Mouse (Mus musculus) MEL (cell line): ENCODE measurements around the gene Sox6. TPM values are rescaled to one million over a fixed set of nuclear protein-coding genes. Genes with fewer than 3 reads are reported as not detected.

Experiments
- DNase-seq: peaks from one replicate; pipeline ENCODE4 v3.0.0; 2011; ENCODE audit warnings: low read depth, low spot score
- H3K27ac ChIP-seq: 2 replicates; pipeline ENCODE4 v1.5.1; 2012; ENCODE audit warnings: low read depth, mild to moderate bottlenecking, control low read depth, low read length, moderate library complexity; ENCODE audit not compliant: control insufficient read depth
- H3K27me3 ChIP-seq, 2 experiments: fragments of 150-350 bp in 1 of 2; sonication (generic) in 1 of 2; 2 replicates each; pipeline ENCODE4 v1.6.1; 2012; ENCODE audit warnings: low read length in 2 of 2, mild to moderate bottlenecking in 2 of 2, improper control_type of control experiment in 1 of 2, moderate library complexity in 1 of 2; ENCODE audit not compliant: insufficient read depth in 2 of 2, control insufficient read depth in 1 of 2
- H3K36me3 ChIP-seq, 2 experiments: 2 replicates each; pipeline ENCODE4 v1.6.1; 2012 to 2014; ENCODE audit warnings: low read length in 2 of 2, improper control_type of control experiment in 1 of 2, inconsistent platforms in 1 of 2, mild to moderate bottlenecking in 1 of 2; ENCODE audit not compliant: insufficient read depth in 2 of 2, control insufficient read depth in 1 of 2
- H3K4me1 ChIP-seq, 2 experiments: fragments of 150-350 bp in 1 of 2; sonication (generic) in 1 of 2; 2 replicates each; pipeline ENCODE4 v1.6.1; 2012; ENCODE audit warnings: low read length in 2 of 2, improper control_type of control experiment in 1 of 2, mild to moderate bottlenecking in 1 of 2; ENCODE audit not compliant: insufficient read depth in 2 of 2, control insufficient read depth in 1 of 2
- H3K4me3 ChIP-seq, 2 experiments: fragments of 150-350 bp in 1 of 2; sonication (generic) in 1 of 2; 2 replicates each; pipeline ENCODE4 v1.5.1; 2012; ENCODE audit warnings: low read depth in 2 of 2, low read length in 2 of 2, mild to moderate bottlenecking in 2 of 2, moderate library complexity in 2 of 2, control low read depth in 1 of 2, improper control_type of control experiment in 1 of 2; ENCODE audit not compliant: control insufficient read depth in 1 of 2, insufficient read depth in 1 of 2
- H3K79me2 ChIP-seq: 2 replicates; pipeline ENCODE4 v1.6.1; 2012; ENCODE audit warnings: mild to moderate bottlenecking, low read length, moderate library complexity; ENCODE audit not compliant: control insufficient read depth, poor library complexity, insufficient read depth
- H3K9ac ChIP-seq: 2 replicates; pipeline ENCODE4 v1.6.1; 2012; ENCODE audit warnings: low read depth, mild to moderate bottlenecking, control low read depth, low read length, moderate library complexity; ENCODE audit not compliant: control insufficient read depth, poor library complexity, severe bottlenecking
- H3K9me3 ChIP-seq: fragments of 150-350 bp; sonication (generic); replicated peaks from 2 replicates; pipeline ENCODE4 v1.6.1; 2012; ENCODE audit warnings: mild to moderate bottlenecking, low read length, improper control_type of control experiment, moderate library complexity; ENCODE audit not compliant: insufficient read depth
- CHD1 ChIP-seq: IDR thresholded peaks from 2 replicates; pipeline ENCODE4 v1.6.1; 2012; ENCODE audit warnings: low read depth, mild to moderate bottlenecking, inconsistent platforms, low read length, improper control_type of control experiment
- CTCF ChIP-seq, 3 experiments: IDR thresholded peaks in 2 of 3; conservative IDR thresholded peaks in 1 of 3; 2 replicates each; pipeline ENCODE4 v1.5.1; 2011 to 2012; ENCODE audit warnings: low read length in 3 of 3, low read depth in 2 of 3, mild to moderate bottlenecking in 2 of 3, improper control_type of control experiment in 1 of 3, inconsistent platforms in 1 of 3, mixed read lengths in 1 of 3, moderate library complexity in 1 of 3; ENCODE audit not compliant: control insufficient read depth in 1 of 3, insufficient read depth in 1 of 3, poor library complexity in 1 of 3, severe bottlenecking in 1 of 3
- E2F4 ChIP-seq: IDR thresholded peaks from 2 replicates; pipeline ENCODE4 v1.6.1; 2011; ENCODE audit warnings: low read depth, low read length, improper control_type of control experiment, borderline replicate concordance
- ETS1 ChIP-seq: IDR thresholded peaks from 2 replicates; pipeline ENCODE4 v1.6.1; 2012; ENCODE audit warnings: low read depth, mild to moderate bottlenecking, inconsistent platforms, low read length, improper control_type of control experiment, moderate library complexity
- GABPA ChIP-seq: IDR thresholded peaks from 2 replicates; pipeline ENCODE4 v1.6.1; 2012; ENCODE audit warnings: low read depth, mild to moderate bottlenecking, inconsistent platforms, low read length, improper control_type of control experiment, moderate library complexity
- GATA1 ChIP-seq: IDR thresholded peaks from 2 replicates; pipeline ENCODE4 v1.6.1; 2011; ENCODE audit warnings: low read depth, low read length, improper control_type of control experiment
- MAX ChIP-seq: IDR thresholded peaks from 2 replicates; pipeline ENCODE4 v1.6.1; 2011; ENCODE audit warnings: low read length, improper control_type of control experiment
- MAZ ChIP-seq: IDR thresholded peaks from 2 replicates; pipeline ENCODE4 v1.6.1; 2012; ENCODE audit warnings: low read depth, mild to moderate bottlenecking, inconsistent platforms, low read length, improper control_type of control experiment
- MXI1 ChIP-seq: IDR thresholded peaks from 2 replicates; pipeline ENCODE4 v1.6.1; 2011; ENCODE audit warnings: mild to moderate bottlenecking, low read depth, low read length, improper control_type of control experiment
- MYC ChIP-seq: IDR thresholded peaks from 2 replicates; pipeline ENCODE4 v1.6.1; 2011; ENCODE audit warnings: low read depth, mild to moderate bottlenecking, low read length, improper control_type of control experiment, moderate library complexity
- NELFE ChIP-seq: IDR thresholded peaks from 2 replicates; pipeline ENCODE4 v1.6.1; 2011; ENCODE audit warnings: low read depth, low read length, improper control_type of control experiment
- RAD21 ChIP-seq: IDR thresholded peaks from 2 replicates; pipeline ENCODE4 v1.6.1; 2011; ENCODE audit warnings: mild to moderate bottlenecking, low read depth, low read length, improper control_type of control experiment
- SMC3 ChIP-seq: IDR thresholded peaks from 2 replicates; pipeline ENCODE4 v1.6.1; 2011; ENCODE audit warnings: low read depth, low read length, improper control_type of control experiment
- TBP ChIP-seq: IDR thresholded peaks from 2 replicates; pipeline ENCODE4 v1.8.0; 2011; ENCODE audit warnings: low read depth, low read length, improper control_type of control experiment
- TCF12 ChIP-seq: IDR thresholded peaks from 2 replicates; pipeline ENCODE4 v1.6.1; 2014; ENCODE audit warnings: low read depth, mild to moderate bottlenecking, inconsistent platforms, low read length, improper control_type of control experiment, moderate library complexity
- UBTF ChIP-seq: IDR thresholded peaks from 2 replicates; pipeline ENCODE4 v1.6.1; 2012; ENCODE audit warnings: low read depth, mild to moderate bottlenecking, inconsistent platforms, low read length, improper control_type of control experiment, moderate library complexity, borderline replicate concordance; ENCODE audit not compliant: insufficient read depth
- USF2 ChIP-seq, 2 experiments: IDR thresholded peaks; 2 replicates each; pipeline ENCODE4 v1.6.1; 2011 to 2012; ENCODE audit warnings: improper control_type of control experiment in 2 of 2, low read length in 2 of 2, borderline replicate concordance in 1 of 2, inconsistent platforms in 1 of 2, low read depth in 1 of 2, mild to moderate bottlenecking in 1 of 2; ENCODE audit not compliant: insufficient read depth in 1 of 2
- ZC3H11A ChIP-seq: IDR thresholded peaks from 2 replicates; pipeline ENCODE4 v1.6.1; 2012; ENCODE audit warnings: low read depth, mild to moderate bottlenecking, inconsistent platforms, low read length, improper control_type of control experiment
- ZKSCAN1 ChIP-seq: IDR thresholded peaks from 2 replicates; pipeline ENCODE4 v1.6.1; 2012; ENCODE audit warnings: low read depth, mild to moderate bottlenecking, inconsistent platforms, low read length, improper control_type of control experiment, moderate library complexity
- polyA plus RNA-seq, 2 experiments: library from polyadenylated mRNA; stranded (reverse) in 1 of 2; unstranded in 1 of 2; fragments of >175 nt in 1 of 2; fragments of >200 nt in 1 of 2; gene quantifications; 2 replicates each; pipeline versions ENCODE4 v1.2.1 to v1.2.4; 2012; ENCODE audit warnings: low replicate concordance in 2 of 2, low read depth in 1 of 2; ENCODE audit not compliant: insufficient read length in 2 of 2, insufficient read depth in 1 of 2, missing spikeins in 1 of 2
- total RNA-seq: library from RNA; depleted of rRNA; stranded (reverse); fragments of 300-350 nt; gene quantifications from 2 replicates; pipeline ENCODE4 v1.2.3, GENCODE M21; 2012

Sox6 gene
- total and polyA plus RNA-seq, 3 experiments, result 2.6 to 4.6 TPM; not detected in 1

DNA sequence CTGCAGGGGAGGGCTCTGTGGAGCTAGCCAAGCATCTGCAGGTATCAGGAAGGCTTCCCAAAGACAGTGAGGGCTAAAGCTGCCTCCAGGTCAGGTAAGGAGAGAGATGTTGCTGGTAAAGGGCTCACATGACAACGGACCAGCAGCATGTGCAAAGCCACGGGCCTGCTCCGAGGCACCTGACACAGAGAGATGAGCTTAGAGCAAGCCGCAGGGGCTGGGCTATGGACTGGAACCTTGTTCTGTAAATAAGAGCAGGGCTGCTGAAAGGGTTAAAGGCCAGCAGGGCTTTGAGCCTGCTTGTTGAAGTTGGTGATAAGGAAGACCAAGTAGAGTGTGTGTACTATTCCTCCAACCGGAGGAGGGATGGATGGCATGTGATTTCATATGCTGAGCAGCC, 583.6 kb downstream of the Sox6 start:
- H3K4me3 ChIP-seq, result no peak overlapping the region
- H3K27me3 ChIP-seq, result no peaks in the 10 kb centered on the region
- no peak overlapping the region for H3K27ac ChIP-seq
- H3K36me3 ChIP-seq, result no peaks in the 10 kb centered on the region
- H3K4me1 ChIP-seq, result no peaks in the 10 kb centered on the region
- H3K9me3 ChIP-seq, result no peaks in the 10 kb centered on the region
- DNase-seq, result no peak
- H3K9ac ChIP-seq, result no peak overlapping the region
- no peaks in the 10 kb centered on the region for H3K79me2 ChIP-seq
- TF ChIP-seq GATA1, result no peak
- no peak for TF ChIP-seq SMC3

DNA sequence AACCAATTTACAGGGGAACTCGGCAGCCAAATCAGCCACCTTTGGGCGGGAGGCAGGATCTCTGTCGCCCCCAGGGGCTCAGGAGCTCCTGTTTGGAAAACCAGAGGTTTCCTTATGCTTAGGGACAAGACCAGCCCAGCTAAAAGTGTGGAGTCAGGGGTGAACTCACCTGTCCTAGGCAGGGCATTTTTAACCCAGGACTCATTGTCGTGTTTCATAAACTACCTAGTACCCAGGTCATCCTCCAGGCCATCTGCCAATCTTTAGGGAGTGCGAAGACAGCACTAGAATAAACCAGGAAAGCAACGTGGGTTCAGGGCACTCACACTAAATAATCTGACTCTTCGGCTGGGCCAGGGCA, 584.9 kb downstream of the Sox6 start:
- no peaks in the 10 kb centered on the region for H3K4me1 ChIP-seq
- no peak overlapping the region for H3K4me3 ChIP-seq
- peak; percentile 3 for DNase-seq
- H3K79me2 ChIP-seq, result no peaks in the 10 kb centered on the region
- H3K9ac ChIP-seq, result no peak overlapping the region
- no peaks in the 10 kb centered on the region for H3K9me3 ChIP-seq
- H3K27me3 ChIP-seq, result no peaks in the 10 kb centered on the region
- H3K36me3 ChIP-seq, result no peaks in the 10 kb centered on the region
- TF ChIP-seq MAX (no peak), TBP (no peak), NELFE (no peak), TCF12 (no peak), MAZ (no peak), E2F4 (no peak), UBTF (no peak), CHD1 (no peak), ETS1 (no peak), ZC3H11A (no peak)
- no peak overlapping the region for H3K27ac ChIP-seq

DNA sequence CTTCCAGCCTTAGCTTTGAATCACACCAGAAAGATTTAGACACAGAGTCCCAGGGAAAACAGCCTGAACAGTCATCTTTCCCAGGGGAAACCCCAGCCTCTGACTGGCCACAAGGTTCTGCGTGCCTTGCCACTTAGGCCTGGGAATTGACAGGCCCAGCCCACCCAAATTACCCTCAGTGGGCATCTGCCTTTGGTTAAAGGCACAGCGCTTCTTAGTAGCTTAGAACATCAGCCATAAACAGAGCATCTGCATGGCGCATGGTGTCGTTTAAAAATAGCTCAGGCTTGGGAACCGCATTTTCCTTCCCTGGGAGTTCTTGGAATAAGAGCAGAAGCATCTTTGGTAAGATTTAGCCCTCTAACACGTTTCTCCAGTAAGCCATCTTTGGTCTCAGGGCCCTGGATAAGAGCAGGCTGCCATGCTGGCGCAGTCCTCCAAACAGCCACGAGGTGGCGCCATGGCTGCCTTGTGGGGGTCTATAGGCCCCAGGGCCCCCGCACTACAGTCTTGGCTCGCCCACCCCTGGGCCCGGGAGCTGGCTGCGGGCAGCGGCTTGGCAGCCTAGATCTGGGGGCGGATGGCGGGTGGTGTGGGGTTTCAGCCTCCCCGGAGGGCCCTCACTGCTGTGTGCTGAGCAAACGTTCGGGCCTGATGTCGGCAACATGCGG, 585.4 kb downstream of the Sox6 start:
- TF ChIP-seq CTCF (IDR thresholded peaks at IDR 0.05 in 2 of 3, conservative IDR thresholded peaks at IDR 0.05 in 1 of 3; ENCODE audit: control insufficient read depth in 1 of 3, insufficient read depth in 1 of 3, low read depth in 2 of 3, low read length in 3 of 3, poor library complexity in 1 of 3, severe bottlenecking in 1 of 3) (peak; percentile 54 to 86 (median 69); a peak in 5 of 6 replicates), USF2 (IDR thresholded peaks at IDR 0.05; ENCODE audit: borderline replicate concordance in 1 of 2, insufficient read depth in 1 of 2, low read depth in 1 of 2, low read length in 2 of 2) (no peak), MYC (no peak), SMC3 (peak; percentile 88), ZKSCAN1 (no peak), GABPA (no peak), ZC3H11A (peak; percentile 70), RAD21 (peak; percentile 58), MXI1 (no peak)
- H3K9me3 ChIP-seq, result no peaks in the 10 kb centered on the region
- no peaks in the 10 kb centered on the region for H3K79me2 ChIP-seq
- no peaks in the 10 kb centered on the region for H3K36me3 ChIP-seq
- no peak overlapping the region for H3K4me3 ChIP-seq
- H3K27me3 ChIP-seq, result no peaks in the 10 kb centered on the region; a peak in 1 of 4 replicates
- peak; percentile 35 for DNase-seq
- no peak overlapping the region for H3K27ac ChIP-seq
- H3K4me1 ChIP-seq, result no peaks in the 10 kb centered on the region
- H3K9ac ChIP-seq, result no peak overlapping the region
